Mouse (Mus musculus): ENCODE measurements at regions not wholly inside any gene's neighbourhood (a gene's known extent, or its start where the extent isn't known, plus 50 kb on each side); places are given as distances from the start of the nearest gene placed in this dataset.

- no peak for DNase-seq
Observed at GRCm38 (mm10) chr13:28750949-28751692, 202.4 kb downstream of the Sox4 start.

GRCm38 (mm10) chr13:28740158-28740670, 213.3 kb downstream of the Sox4 start:
- DNase-seq: no peak

DNA sequence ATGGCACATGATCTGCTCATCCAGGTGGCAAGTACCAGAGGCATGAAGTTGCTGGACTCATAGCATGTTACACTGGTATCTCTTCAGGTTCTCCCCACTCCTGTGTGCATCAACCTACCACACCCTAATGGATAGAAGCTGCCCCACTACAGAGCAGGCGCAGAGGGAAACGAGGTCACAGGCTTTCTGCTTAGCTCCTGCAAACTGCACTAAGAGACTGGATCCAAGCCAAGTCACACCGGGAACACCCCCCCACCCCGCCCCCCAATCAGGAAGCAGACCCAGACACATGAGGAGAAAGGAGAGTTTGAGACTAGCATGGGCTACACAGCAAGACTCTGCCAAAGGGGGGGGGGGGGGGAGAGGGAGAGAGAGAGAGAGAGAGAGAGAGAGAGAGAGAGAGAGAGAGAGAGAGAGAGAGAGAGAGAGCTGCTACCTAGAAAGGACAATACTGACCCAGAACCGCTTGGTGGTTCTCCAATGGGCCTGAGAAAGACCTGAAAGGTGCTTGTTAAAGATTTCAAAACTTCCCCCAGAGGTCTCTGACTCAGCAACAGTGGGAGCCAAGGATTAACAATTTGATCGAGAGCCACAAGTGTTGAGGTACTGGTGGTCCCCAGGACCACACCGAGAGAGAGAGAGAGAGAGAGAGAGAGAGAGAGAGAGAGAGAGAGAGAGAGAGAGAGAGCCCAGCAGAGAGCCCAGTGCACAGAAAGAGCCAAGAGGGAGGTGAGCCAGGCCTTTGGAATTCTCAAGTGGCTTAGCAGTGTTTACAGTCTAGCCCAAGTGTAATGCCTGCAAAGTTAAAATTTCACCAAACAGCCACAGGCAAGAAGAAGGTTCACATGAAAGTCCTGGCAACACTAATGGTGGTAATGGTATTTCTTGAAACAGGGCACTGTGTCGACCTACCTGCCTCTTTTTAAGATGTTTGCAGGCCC, 215.1 kb downstream of the Sox4 start:
- peak; percentile 48 for DNase-seq

GRCm38 (mm10) chr13:28732475-28732874, 221.0 kb downstream of the Sox4 start:
- no peak for DNase-seq

DNA sequence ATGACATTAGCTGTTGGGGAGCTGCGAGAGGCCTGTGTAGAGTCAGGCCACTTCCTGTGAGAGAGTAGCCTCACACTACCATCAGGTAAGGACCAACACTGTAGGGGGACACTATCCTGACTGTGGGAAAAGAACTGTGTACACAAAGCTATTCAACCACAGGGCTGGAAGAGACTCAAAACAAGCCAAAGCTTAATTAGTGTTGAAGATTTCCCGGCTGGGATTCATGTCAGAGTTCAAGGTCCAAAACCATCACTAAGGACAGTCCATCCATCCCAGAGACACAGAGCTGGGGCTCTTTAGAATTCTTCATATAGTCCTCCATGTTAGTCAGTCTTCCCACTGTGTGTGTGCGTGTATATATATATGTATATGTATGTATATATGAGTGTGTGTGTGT, 221.5 kb downstream of the Sox4 start:
- peak; percentile 32 for DNase-seq

DNA sequence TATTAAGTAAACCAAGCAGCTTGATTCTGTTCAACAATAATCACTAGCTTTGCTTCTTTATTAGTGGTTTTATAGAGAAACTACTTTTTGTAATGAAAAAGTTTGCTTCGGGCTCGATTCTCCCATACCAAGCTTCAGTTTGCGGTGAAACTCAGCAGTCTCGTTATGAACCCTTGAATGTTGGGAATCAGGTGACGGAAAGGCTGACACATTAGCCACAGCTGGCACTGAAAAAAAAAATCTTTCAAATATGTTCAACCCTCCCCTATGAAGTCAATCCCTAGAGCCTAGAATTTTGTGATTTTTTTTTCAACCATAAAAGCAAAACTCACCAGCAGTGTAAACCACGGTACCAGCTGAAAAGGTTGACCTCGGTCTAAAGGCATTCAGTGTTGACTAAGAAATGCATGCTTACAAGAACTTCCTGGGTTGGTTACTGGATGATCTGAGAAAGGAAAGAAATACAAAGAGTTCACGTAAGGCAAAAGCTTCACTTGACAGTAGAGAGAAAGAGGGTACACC, 223.4 kb downstream of the Sox4 start:
- DNase-seq: no peak

DNA sequence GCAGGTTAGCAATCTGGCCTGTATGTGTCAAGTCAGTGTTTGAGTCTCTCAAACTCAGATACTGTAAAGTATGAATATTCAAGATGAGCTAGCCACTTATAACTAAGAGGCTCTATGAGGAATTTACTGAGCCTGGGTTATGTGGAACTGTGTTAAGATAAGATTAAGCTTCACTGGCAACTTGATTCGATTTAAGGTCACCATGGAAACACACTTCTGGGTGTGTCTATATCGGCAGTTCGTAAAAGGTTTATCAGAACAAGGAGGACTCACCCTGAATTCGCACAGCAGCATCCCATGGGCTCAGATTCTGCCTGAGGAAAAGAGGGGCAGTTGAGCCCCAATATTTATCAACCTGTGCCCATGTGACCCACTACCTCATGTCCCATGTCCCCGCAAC, 224.7 kb downstream of the Sox4 start:
- no peak for DNase-seq

- DNase-seq: peak; percentile 60
Observed at GRCm38 (mm10) chr13:28724300-28724699, 229.2 kb downstream of the Sox4 start.

- DNase-seq: no peak
Observed at GRCm38 (mm10) chr13:28722074-28722473, 231.4 kb downstream of the Sox4 start.

DNA sequence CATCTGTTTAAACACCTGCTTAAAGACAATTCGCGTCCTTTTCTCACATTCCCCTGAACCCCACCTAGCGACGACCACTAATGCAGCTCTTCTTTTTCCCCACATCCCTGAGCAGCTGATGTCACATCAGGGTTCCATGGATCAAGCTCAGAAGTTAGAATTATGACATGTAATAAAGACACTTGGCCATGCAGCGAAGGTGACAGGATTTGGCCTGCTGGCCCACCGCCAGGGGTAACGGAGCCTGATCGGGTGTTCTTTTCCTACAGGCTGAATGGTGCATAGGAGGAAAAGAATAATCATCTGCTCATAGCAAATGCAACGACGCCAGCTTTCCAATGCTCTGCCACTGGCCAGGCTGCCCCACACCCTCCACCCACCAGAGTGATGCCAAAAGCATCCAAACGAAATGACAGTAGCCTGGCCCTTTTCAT, 231.9 kb downstream of the Sox4 start:
- DNase-seq: peak; percentile 38

GRCm38 (mm10) chr13:28720639-28721239, 232.8 kb downstream of the Sox4 start:
- peak; percentile 27 for DNase-seq

- no peak for DNase-seq
Observed at GRCm38 (mm10) chr13:28720169-28720568, 233.3 kb downstream of the Sox4 start.

- DNase-seq: no peak
Observed at GRCm38 (mm10) chr13:28718868-28719265, 234.6 kb downstream of the Sox4 start.

DNA sequence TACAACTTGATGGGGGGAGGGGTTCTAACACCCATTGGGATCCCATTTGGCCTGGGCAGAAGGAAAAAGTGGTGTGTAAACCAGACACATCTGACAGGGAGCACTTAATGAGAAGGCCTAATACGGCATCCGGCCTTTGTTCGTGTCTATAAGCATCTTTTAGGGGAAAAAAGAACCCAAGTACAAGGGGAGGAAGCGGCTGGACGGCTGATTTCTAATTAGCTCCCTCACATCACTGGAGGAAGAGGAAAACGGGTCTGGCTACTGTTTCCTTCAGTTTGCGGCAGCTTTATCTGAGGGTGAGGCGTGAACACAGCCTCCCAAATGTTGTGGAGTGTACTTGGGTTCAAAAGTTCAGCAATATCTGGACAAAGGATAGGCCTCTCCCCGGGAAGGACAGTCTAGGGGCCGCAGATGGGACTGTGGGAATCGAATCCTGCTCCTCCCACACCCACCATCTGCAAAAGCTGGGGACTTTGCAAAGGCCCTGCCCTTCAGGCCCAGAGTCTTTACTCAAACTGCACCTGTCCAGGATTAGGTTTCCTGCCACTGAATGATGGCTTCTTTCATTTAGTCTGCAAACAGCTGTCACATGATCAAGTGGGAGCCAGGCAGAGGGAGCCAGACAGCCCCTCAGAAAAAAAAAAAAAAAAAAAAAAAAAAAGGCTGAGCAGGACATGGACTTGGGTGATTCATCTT, 235.2 kb downstream of the Sox4 start:
- DNase-seq: peak; percentile 56

DNA sequence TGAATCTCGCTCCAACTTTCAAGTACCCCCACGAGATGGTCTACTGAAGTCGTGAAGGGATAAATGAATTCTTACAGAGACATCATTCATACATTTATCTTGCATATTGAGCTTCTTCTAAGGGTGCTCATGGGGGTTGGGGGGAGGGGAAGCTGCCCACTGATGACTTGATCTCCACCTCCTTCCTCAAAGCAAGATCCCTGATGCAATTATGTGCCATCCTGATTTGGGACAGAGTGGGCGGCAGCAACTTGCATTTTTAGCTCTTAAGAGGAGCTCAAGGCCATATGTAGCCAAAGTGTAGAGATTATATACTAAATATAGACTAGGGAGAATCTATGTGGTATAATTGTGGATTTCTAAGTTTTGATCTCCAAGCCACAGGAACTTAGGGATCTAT, 236.1 kb downstream of the Sox4 start:
- DNase-seq: no peak

GRCm38 (mm10) chr13:28709966-28710365, 243.5 kb downstream of the Sox4 start:
- DNase-seq: no peak

GRCm38 (mm10) chr13:28701309-28701708, 252.2 kb downstream of the Sox4 start:
- DNase-seq: no peak

- no peak for DNase-seq
Observed at GRCm38 (mm10) chr13:28700081-28700480, 253.4 kb downstream of the Sox4 start.

- DNase-seq: no peak
Observed at GRCm38 (mm10) chr13:28699490-28700032, 254.0 kb downstream of the Sox4 start.

GRCm38 (mm10) chr13:28697796-28698678, 255.5 kb downstream of the Sox4 start:
- peak; percentile 37 for DNase-seq

- no peak for DNase-seq
Observed at GRCm38 (mm10) chr13:28693078-28693477, 260.4 kb downstream of the Sox4 start.
